Mouse (Mus musculus) T-cell, adult 66 days (primary cell): Measurements from ENCODE around the gene Nlrc5. TPM values are rescaled to one million over a fixed set of nuclear protein-coding genes. Genes with fewer than 3 reads are reported as not detected.

ENCODE experiments used
- total RNA-seq, 2 experiments: library from RNA; stranded (reverse); gene quantifications; 3 replicates in 1 of 2; 4 replicates in 1 of 2; pipeline ENCODE4 v1.2.4; 2023

The Nlrc5 gene
- total RNA-seq = 100 to 1,000 TPM; 433 to 436 TPM

DNA sequence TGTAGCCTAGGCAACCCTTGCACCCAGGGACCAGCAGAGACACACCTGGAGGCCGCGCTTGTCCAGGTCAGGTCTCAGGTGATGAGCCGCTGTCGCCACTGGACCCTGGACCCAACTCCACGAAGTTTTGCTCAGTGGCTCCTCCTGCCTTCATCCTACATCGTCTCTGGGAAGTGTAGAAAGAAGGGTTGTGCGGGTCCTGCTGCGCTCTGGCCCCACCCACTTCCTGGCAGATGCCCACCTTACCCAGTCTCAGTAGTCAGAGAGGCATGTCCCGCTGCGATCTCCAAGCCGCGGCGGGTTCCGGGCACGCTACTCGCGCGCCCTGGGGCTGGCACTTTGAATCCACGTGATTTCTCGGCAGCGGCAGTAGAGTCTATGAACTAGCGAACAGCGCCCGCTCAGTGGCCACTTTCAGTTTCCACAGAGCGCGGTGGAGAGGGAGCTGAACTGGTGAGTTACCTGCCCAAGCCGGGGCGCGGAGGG lies at the start of gene Nlrc5:
TSS of gene Nlrc5 (plus strand) at position 376 of the 486 bp plus-strand sequence.

DNA sequence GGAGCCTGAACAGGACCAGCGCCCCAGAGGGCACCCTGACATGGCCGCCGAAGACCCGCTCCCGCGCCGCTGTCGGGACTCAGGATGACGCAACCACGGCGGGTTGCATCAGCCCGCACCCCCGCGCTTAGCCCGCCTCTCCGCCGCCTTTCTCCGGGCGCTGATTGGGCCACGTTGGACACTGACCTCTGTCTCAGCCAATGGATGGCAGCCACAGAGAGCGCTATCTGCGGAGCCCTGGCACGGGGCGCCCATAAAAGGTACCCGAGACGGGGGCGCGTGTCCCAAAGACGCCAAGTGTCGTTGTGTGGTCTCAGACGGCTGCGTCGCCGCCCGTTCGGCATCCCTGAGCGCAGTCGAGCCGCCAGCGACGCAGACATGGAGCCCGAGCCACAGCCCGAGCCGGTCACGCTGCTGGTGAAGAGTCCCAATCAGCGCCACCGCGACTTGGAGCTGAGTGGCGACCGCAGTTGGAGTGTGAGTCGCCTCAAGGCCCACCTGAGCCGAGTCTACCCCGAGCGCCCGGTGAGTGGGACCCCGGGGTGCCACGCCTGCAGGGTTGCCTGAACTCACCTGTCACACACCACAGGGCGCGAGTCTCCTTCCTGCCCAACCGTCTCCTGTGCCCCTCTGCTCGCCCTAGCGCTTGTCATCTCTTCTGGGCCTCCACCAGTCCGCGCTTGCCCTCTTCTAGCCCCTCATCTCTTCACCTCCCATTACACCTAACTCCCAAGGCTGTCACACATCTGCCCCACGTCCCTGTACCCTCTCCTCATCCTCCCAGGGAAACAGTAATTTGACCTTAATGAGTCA lies 47.7 kb upstream of the Nlrc5 start, which contains the start of gene Herpud1:
TSS of gene Herpud1 (plus strand) at position 225 of the 813 bp plus-strand sequence.

DNA sequence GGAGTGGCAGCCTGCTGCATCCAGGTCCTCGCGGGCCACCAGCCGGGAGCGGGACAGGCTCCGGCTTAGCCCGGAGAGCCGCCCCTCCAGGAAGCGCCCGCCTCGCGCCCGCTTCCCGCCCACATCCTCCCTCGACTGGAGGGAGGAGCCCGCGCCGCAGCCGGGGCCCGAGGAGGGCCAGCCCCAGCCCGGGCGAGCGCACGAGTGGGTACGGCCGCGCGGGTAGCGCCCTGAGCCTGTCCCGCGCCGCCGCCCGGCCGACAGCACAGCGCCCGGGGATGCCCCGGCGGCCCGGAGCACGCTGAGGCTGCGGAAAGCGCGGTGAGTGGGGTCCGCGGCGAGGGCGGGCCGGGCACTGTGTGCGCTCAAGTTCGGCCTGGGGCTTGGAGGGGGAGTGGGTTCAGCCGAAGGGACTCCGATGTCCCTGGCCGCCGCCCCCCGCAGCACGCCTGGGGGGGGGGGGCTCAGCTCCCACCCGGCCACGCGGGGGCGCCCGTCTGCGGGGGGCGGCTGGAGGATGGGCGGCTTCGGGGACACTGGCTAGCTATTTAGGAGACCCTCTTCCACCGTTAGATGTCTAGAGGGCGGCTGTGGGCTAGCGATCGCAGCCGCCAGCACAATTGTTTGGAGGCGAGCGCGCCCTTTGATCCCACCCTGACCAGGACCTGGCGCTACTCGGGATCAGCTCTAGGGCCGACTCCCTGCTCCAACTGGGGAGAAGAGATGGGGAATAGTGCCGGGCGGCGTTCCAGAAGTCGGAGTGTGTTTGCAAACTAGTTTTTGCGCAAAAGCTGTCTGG lies 98.9 kb downstream of the Nlrc5 start, which contains the start of gene Cpne2:
TSS of gene Cpne2 (plus strand) at position 118 of the 799 bp plus-strand sequence.

Other genes starting within 250 kb of the Nlrc5 start
- gene Nup93, start 219.8 kb upstream of the Nlrc5 start, total RNA-seq = 10 to 100 TPM; 32.2 to 37.1 TPM
- gene Slc12a3, start 105.2 kb upstream of the Nlrc5 start, total RNA-seq = 1 to 10 TPM in 1 of 2 experiments, not detected in 1; 1.7 TPM
- 100 to 1,000 TPM in 1 of 2 experiments, 10 to 100 TPM in 1; 94.2 to 101 TPM for gene Herpud1, start 47.9 kb upstream of the Nlrc5 start, total RNA-seq
- 1 to 10 TPM; 1.9 to 2.7 TPM for gene Cpne2, start 98.6 kb downstream of the Nlrc5 start, total RNA-seq
- 10 to 100 TPM; 37.8 to 40.3 TPM for gene Rspry1, start 167.6 kb downstream of the Nlrc5 start, total RNA-seq
- gene Fam192a, start 167.6 kb downstream of the Nlrc5 start, total RNA-seq = 10 to 100 TPM; 39.9 to 45.1 TPM
- gene Arl2bp, start 232.2 kb downstream of the Nlrc5 start, total RNA-seq = 100 to 1,000 TPM; 149 TPM